Mouse (Mus musculus): ENCODE data around the gene Gm5767. TPM values are rescaled to one million over a fixed set of nuclear protein-coding genes. Genes with fewer than 3 reads are reported as not detected.
A peak's percentile ranks its signal among the peaks of the same experiment; 100 is the strongest.

Gene Gm5767
- total and polyA plus RNA-seq, 3 experiments, result 0.39 TPM; not detected in 2

GRCm38 (mm10) chr16:8656256-8656655 is 24.3 kb upstream of the Gm5767 start:
- Histone ChIP-seq H3K9ac (ENCODE audit: low read depth, low read length) (no peak overlapping the region), H3K36me3 (ENCODE audit: control insufficient read depth, insufficient read depth, low read length) (no peaks in the 10 kb centered on the region), H3K4me3 (no peak overlapping the region), H3K4me1 (ENCODE audit: control insufficient read depth, insufficient read depth, low read length) (no peaks in the 10 kb centered on the region), H3K79me2 (replicated peaks; ENCODE audit: control insufficient read depth, insufficient read depth, low read length) (no peaks in the 10 kb centered on the region), H3K27ac (no peak overlapping the region), H3K27me3 (ENCODE audit: control insufficient read depth, insufficient read depth, low read length) (no peaks in the 10 kb centered on the region)
- no peak for DNase-seq
- WGBS, result 91% methylated on average over 2 of the region's 2 CpGs
- intact Hi-C loops (cut with DNase I), result no loop called here
- TF ChIP-seq CTCF (IDR thresholded peaks at IDR 0.05), result peak; percentile 17; the same call in 1 of the 2 replicates
- TF ChIP-seq EP300 (IDR thresholded peaks at IDR 0.05; ENCODE audit: insufficient read depth, low read depth, low read length), result no peak
- no peak for TF ChIP-seq POLR2A (IDR thresholded peaks at IDR 0.05; ENCODE audit: insufficient read depth, low read depth, low read length)

- no peaks in the 10 kb centered on the region for H3K36me3 ChIP-seq (ENCODE audit: control insufficient read depth, insufficient read depth, low read length)
- TF ChIP-seq CTCF (IDR thresholded peaks at IDR 0.05), result no peak
- TF ChIP-seq EP300 (IDR thresholded peaks at IDR 0.05; ENCODE audit: insufficient read depth, low read depth, low read length), result no peak
- TF ChIP-seq POLR2A (IDR thresholded peaks at IDR 0.05; ENCODE audit: insufficient read depth, low read depth, low read length), result no peak
- intact Hi-C loops (cut with DNase I), result no loop called here
- H3K4me3 ChIP-seq, result no peak overlapping the region
- no peaks in the 10 kb centered on the region for H3K27me3 ChIP-seq (ENCODE audit: control insufficient read depth, insufficient read depth, low read length)
- DNase-seq, result no peak
- 75% methylated on average over 4 of the region's 4 CpGs for WGBS
- peaks cover 3% of the 10 kb centered on the region; the same call in 1 of the 2 replicates for H3K4me1 ChIP-seq (ENCODE audit: control insufficient read depth, insufficient read depth, low read length)
- no peaks in the 10 kb centered on the region for H3K79me2 ChIP-seq (replicated peaks; ENCODE audit: control insufficient read depth, insufficient read depth, low read length)
- H3K27ac ChIP-seq, result no peak overlapping the region
- H3K9ac ChIP-seq (ENCODE audit: low read depth, low read length), result no peak overlapping the region
These were observed 22.2 kb upstream of the Gm5767 start for GRCm38 (mm10) chr16:8658349-8658748.

- Histone ChIP-seq H3K9ac (ENCODE audit: low read depth, low read length) (no peak overlapping the region), H3K79me2 (replicated peaks; ENCODE audit: control insufficient read depth, insufficient read depth, low read length) (no peaks in the 10 kb centered on the region), H3K4me1 (ENCODE audit: control insufficient read depth, insufficient read depth, low read length) (peaks cover 3% of the 10 kb centered on the region; the same call in 1 of the 2 replicates), H3K27ac (no peak overlapping the region), H3K4me3 (no peak overlapping the region), H3K36me3 (ENCODE audit: control insufficient read depth, insufficient read depth, low read length) (no peaks in the 10 kb centered on the region), H3K27me3 (ENCODE audit: control insufficient read depth, insufficient read depth, low read length) (no peaks in the 10 kb centered on the region)
- intact Hi-C loops (cut with DNase I), result no loop called here
- 86% methylated on average over 4 of the region's 4 CpGs for WGBS
- DNase-seq, result no peak
- no peak for TF ChIP-seq POLR2A (IDR thresholded peaks at IDR 0.05; ENCODE audit: insufficient read depth, low read depth, low read length)
- no peak for TF ChIP-seq EP300 (IDR thresholded peaks at IDR 0.05; ENCODE audit: insufficient read depth, low read depth, low read length)
- no peak for TF ChIP-seq CTCF (IDR thresholded peaks at IDR 0.05)
These were observed 21.8 kb upstream of the Gm5767 start for GRCm38 (mm10) chr16:8658764-8659163.

GRCm38 (mm10) chr16:8663022-8663421 is 17.5 kb upstream of the Gm5767 start:
- no peak for TF ChIP-seq CTCF (IDR thresholded peaks at IDR 0.05)
- no peak for TF ChIP-seq POLR2A (IDR thresholded peaks at IDR 0.05; ENCODE audit: insufficient read depth, low read depth, low read length)
- no peak for TF ChIP-seq EP300 (IDR thresholded peaks at IDR 0.05; ENCODE audit: insufficient read depth, low read depth, low read length)
- Histone ChIP-seq H3K27me3 (ENCODE audit: control insufficient read depth, insufficient read depth, low read length) (no peaks in the 10 kb centered on the region), H3K27ac (peak overlapping the region; percentile 57), H3K9ac (ENCODE audit: low read depth, low read length) (no peak overlapping the region), H3K4me1 (ENCODE audit: control insufficient read depth, insufficient read depth, low read length) (peaks cover 29% of the 10 kb centered on the region), H3K79me2 (replicated peaks; ENCODE audit: control insufficient read depth, insufficient read depth, low read length) (no peaks in the 10 kb centered on the region), H3K36me3 (ENCODE audit: control insufficient read depth, insufficient read depth, low read length) (peaks cover 2% of the 10 kb centered on the region; the same call in 1 of the 2 replicates), H3K4me3 (no peak overlapping the region)
- DNase-seq, result no peak
- intact Hi-C loops (cut with DNase I), result no loop called here
- WGBS, result 27% methylated on average over 1 of the region's 2 CpGs

GRCm38 (mm10) chr16:8663606-8664539 is 16.7 kb upstream of the Gm5767 start:
- peak in 1 of 2 experiments; percentile 42 for DNase-seq
- H3K27ac ChIP-seq, result peak overlapping the region; percentile 57
- WGBS, result 68% methylated on average over 24 of the region's 24 CpGs
- no peak for TF ChIP-seq CTCF (IDR thresholded peaks at IDR 0.05)
- no peak for TF ChIP-seq EP300 (IDR thresholded peaks at IDR 0.05; ENCODE audit: insufficient read depth, low read depth, low read length)
- TF ChIP-seq POLR2A (IDR thresholded peaks at IDR 0.05; ENCODE audit: insufficient read depth, low read depth, low read length), result no peak
- H3K4me1 ChIP-seq (ENCODE audit: control insufficient read depth, insufficient read depth, low read length), result peaks cover 33% of the 10 kb centered on the region
- H3K27me3 ChIP-seq (ENCODE audit: control insufficient read depth, insufficient read depth, low read length), result no peaks in the 10 kb centered on the region
- H3K79me2 ChIP-seq (replicated peaks; ENCODE audit: control insufficient read depth, insufficient read depth, low read length), result no peaks in the 10 kb centered on the region
- no peak overlapping the region for H3K4me3 ChIP-seq
- H3K36me3 ChIP-seq (ENCODE audit: control insufficient read depth, insufficient read depth, low read length), result peaks cover 2% of the 10 kb centered on the region; the same call in 1 of the 2 replicates
- no peak overlapping the region for H3K9ac ChIP-seq (ENCODE audit: low read depth, low read length)
- intact Hi-C loops (cut with DNase I), result no loop called here

- Histone ChIP-seq H3K9ac (ENCODE audit: low read depth, low read length) (no peak overlapping the region), H3K4me1 (ENCODE audit: control insufficient read depth, insufficient read depth, low read length) (peaks cover 43% of the 10 kb centered on the region), H3K27me3 (ENCODE audit: control insufficient read depth, insufficient read depth, low read length) (no peaks in the 10 kb centered on the region), H3K4me3 (no peak overlapping the region), H3K27ac (peak overlapping the region; percentile 84), H3K79me2 (replicated peaks; ENCODE audit: control insufficient read depth, insufficient read depth, low read length) (no peaks in the 10 kb centered on the region; the same call in 1 of the 2 replicates), H3K36me3 (ENCODE audit: control insufficient read depth, insufficient read depth, low read length) (peaks cover 2% of the 10 kb centered on the region; the same call in 1 of the 2 replicates)
- 57% methylated on average over 5 of the region's 5 CpGs for WGBS
- no peak for DNase-seq
- intact Hi-C loops (cut with DNase I), result no loop called here
- TF ChIP-seq POLR2A (IDR thresholded peaks at IDR 0.05; ENCODE audit: insufficient read depth, low read depth, low read length) (no peak), EP300 (IDR thresholded peaks at IDR 0.05; ENCODE audit: insufficient read depth, low read depth, low read length) (no peak), CTCF (IDR thresholded peaks at IDR 0.05) (no peak)
These were observed 15.2 kb upstream of the Gm5767 start for GRCm38 (mm10) chr16:8665367-8665766.

All from heart, adult 2 months (tissue).